Mouse (Mus musculus) cortical plate, adult 2 months (tissue): ENCODE measurements at regions not wholly inside any gene's neighbourhood (a gene's known extent, or its start where the extent isn't known, plus 50 kb on each side); places are given as distances from the start of the nearest gene placed in this dataset.

ENCODE experiments used
- CTCF ChIP-seq: fragments of 200-500 bp; IDR thresholded peaks from 2 replicates; pipeline ENCODE4 v1.5.1; 2011; ENCODE audit warnings: mild to moderate bottlenecking, control low read depth, low read length; ENCODE audit not compliant: insufficient read depth; ENCODE audit errors: extremely low read depth
- POLR2A ChIP-seq: fragments of 200-500 bp; IDR thresholded peaks from 2 replicates; pipeline ENCODE4 v1.6.1; 2011; ENCODE audit warnings: mild to moderate bottlenecking, low read length, control low read depth; ENCODE audit not compliant: insufficient read depth; ENCODE audit errors: extremely low read depth

DNA sequence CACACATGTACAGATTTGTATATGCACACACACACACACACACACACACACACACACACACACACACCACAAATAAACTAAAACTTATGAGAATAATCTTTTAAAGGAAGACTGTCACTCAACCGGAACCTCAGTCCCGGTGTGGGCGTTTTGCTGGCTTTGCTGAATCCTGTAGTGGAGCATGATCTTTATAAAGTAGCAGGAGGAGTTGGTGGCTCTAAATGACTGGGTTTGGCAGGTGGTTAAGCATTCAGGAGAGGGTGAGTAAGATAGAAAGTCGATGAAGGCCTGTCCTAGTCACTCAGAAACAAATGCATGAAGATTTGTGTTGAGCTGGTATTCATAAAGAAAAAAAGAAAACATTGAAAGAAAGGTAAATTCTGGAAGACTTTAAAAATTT, 240.4 kb upstream of the Nmur2 start:
- TF ChIP-seq CTCF: no peak
- no peak for TF ChIP-seq POLR2A
